Mouse (Mus musculus): ENCODE measurements around the gene Gm49394.

DNA sequence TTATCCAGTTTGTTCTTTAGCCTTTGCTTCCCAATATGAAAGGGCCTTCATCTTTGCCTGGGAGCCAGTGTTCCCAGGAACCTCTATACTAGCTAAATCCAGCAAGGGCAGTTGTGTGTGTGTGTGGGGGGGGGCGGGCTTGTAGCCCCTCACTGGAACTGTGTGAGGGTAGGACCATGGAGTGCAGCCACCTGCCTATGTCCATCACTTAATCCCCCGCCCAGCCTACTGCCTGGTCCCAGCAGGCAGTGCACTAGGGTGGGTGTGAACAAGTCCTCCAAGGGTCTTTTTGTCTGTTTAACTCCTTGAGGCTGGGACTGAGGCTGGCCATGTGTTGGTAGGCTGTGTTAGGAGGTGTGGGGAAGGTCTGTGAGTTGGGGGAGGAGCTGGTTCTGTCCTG lies 56.7 kb downstream of the Gm49394 start:
- TF ChIP-seq POLR2A (IDR thresholded peaks at IDR 0.05; ENCODE audit: borderline replicate concordance, extremely low read depth, low read depth, low read length) (no peak), CTCF (IDR thresholded peaks at IDR 0.05; ENCODE audit: insufficient read depth, low read length) (no peak)

Measured in lung, adult 2 months (tissue).